Mouse (Mus musculus): ENCODE results near the gene Cldn12.

Gene Cldn12

GRCm38 (mm10) chr5:5494269-5495005 is 20.3 kb downstream of the Cldn12 start:
- in situ Hi-C loops (cut with MboI): loop anchor here (25.0 kb wide), 1 partner anchor 532 kb away; no protein-coding TSS in a partner anchor

- in situ Hi-C loops (cut with MboI): loop anchor here (25.0 kb wide), 1 partner anchor 530 kb away; no protein-coding TSS in a partner anchor
Measured at GRCm38 (mm10) chr5:5492163-5492562, 22.6 kb downstream of the Cldn12 start.

GRCm38 (mm10) chr5:5486071-5486470 is 28.7 kb downstream of the Cldn12 start:
- in situ Hi-C loops (cut with MboI): loop anchor here (25.0 kb wide), 1 partner anchor 524 kb away; no protein-coding TSS in a partner anchor

GRCm38 (mm10) chr5:5483254-5483858 is 31.4 kb downstream of the Cldn12 start:
- in situ Hi-C loops (cut with MboI): loop anchor here (25.0 kb wide), 1 partner anchor 521 kb away; no protein-coding TSS in a partner anchor

- in situ Hi-C loops (cut with MboI): loop anchor here (25.0 kb wide), 1 partner anchor 519 kb away; no protein-coding TSS in a partner anchor
Measured at GRCm38 (mm10) chr5:5481662-5482061, 33.1 kb downstream of the Cldn12 start.

GRCm38 (mm10) chr5:5479043-5479442 is 35.7 kb downstream of the Cldn12 start, which contains the start of gene 1700015F17Rik:
Gene 1700015F17Rik (minus strand): TSS chr5:5479143.
- in situ Hi-C loops (cut with MboI): loop anchor here (25.0 kb wide), 1 partner anchor 517 kb away; no protein-coding TSS in a partner anchor

- in situ Hi-C loops (cut with MboI): loop anchor here (25.0 kb wide), 1 partner anchor 514 kb away; no protein-coding TSS in a partner anchor
Measured at GRCm38 (mm10) chr5:5476133-5476532, 38.6 kb downstream of the Cldn12 start.

- in situ Hi-C loops (cut with MboI): no loop called here
Measured at GRCm38 (mm10) chr5:5465256-5465655, 49.5 kb downstream of the Cldn12 start.
